Mouse (Mus musculus) stomach, adult 2 months (tissue): ENCODE data around the gene Sfxn4. TPM values are rescaled to one million over a fixed set of nuclear protein-coding genes. Genes with fewer than 3 reads are reported as not detected.

Experiments used
- polyA plus RNA-seq: library from polyadenylated mRNA; depleted of rRNA; stranded (reverse); fragments of >200 nt; gene quantifications from 2 replicates; pipeline ENCODE4 v1.2.3, GENCODE M21; 2012; rRNA removed

Sfxn4 gene
- polyA plus RNA-seq = 0.06 and 0.25 TPM in 2 replicates

DNA sequence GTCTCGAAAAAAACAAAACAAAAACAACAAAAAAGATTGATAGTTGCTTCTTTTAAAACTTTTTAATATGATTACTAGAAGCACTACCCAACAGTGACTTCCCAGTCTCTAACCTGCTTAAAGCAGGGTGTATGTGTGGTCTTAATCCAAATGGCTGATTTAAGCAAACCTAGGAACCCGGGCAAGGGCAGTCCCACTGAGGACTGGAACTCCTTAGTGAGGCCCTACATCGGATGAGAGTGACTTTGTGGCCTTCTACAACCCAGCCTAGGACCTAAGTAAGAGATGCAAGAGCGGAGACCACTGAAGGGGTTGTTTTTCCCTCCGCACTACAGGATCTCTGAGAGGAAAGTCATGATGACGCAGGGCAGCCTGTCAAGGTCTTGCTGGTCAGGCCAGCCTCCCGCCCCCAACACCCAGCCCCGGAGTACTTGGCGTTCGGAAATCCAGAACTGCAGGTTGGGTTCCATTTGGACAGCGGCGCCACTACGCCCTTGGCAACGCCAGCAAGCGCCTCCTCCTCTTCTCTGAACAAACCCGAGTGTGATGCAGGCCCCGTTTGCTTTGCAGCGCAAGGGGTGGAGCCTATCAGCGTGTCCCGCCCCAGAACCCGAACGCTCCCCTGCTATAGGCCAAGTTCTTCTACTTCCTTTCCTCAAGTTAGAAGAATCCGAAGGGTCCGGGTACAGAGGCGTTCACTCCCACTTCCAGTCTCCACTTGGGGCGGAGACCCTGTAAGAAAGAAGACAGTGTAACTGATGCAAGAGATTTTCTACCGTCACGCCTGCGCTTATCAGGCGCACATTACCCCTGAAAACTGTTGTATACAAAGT, at the start of gene Sfxn4:
TSS of gene Sfxn4 (minus strand) at position 612 of the 833 bp plus-strand sequence.

DNA sequence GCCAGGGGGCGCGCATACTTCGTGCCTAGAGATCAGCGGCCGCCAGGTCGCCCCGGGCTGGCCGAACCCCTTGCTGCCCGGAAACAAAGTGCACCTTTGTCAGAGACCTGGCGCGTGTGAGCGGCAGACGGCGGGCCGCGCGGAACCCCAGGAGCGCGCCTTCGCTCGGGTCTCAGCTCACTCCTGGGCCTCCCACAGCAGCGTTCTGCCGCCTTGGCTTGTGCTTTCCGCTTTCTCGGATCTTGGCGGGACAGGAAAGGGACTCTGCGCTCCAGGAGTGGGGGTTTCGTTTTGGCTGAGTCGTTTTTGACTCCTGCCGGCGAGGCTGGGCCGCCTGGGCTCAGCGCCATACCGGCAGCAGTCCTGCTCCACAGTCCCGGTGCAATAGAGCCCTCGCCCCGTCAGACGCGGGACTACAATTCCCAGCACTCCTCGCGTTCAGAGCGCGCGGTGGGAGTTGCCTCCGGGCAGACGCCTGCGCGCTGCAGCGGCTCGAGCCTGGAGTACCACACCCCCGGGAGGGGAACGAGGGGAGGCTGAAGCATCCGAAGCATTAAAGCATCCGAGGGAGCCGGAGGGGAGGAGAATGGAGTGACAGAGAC, 28.5 kb upstream of the Sfxn4 start, which contains the start of gene Grk5:
TSS of gene Grk5 (plus strand) at position 36 of the 602 bp plus-strand sequence.

DNA sequence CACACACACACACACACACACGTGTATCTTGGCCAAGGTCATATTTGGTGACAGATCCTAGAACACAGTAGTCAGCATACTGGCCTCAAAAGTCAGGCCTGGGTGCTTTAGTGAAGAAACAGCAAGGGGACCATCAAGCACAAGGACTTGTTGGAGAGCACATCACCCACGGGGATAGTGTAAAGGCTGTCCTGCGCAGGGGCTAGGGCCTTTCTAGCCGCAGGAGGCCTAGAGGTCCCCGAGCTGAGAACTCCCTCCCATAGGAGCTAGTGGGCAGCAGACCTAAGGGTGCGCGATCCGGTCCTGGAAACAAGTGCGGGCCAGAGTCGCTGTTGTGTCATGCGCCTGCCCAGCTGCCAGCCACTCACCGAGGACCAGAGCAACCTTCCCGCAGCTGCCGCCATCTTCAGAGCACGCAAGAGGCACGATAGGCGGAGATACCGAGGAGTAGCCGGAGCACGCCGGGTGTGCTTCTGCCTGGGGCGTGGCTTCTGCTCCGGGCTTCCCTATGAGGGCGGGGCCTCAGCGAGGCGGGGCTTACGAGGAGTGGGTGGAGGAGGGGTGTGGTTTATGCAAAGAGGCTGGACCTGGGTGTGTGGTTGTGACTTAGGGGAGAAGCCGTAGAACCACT, 12.9 kb upstream of the Sfxn4 start, which contains the start of gene Prdx3:
TSS of gene Prdx3 (minus strand) at position 493 of the 631 bp plus-strand sequence.

DNA sequence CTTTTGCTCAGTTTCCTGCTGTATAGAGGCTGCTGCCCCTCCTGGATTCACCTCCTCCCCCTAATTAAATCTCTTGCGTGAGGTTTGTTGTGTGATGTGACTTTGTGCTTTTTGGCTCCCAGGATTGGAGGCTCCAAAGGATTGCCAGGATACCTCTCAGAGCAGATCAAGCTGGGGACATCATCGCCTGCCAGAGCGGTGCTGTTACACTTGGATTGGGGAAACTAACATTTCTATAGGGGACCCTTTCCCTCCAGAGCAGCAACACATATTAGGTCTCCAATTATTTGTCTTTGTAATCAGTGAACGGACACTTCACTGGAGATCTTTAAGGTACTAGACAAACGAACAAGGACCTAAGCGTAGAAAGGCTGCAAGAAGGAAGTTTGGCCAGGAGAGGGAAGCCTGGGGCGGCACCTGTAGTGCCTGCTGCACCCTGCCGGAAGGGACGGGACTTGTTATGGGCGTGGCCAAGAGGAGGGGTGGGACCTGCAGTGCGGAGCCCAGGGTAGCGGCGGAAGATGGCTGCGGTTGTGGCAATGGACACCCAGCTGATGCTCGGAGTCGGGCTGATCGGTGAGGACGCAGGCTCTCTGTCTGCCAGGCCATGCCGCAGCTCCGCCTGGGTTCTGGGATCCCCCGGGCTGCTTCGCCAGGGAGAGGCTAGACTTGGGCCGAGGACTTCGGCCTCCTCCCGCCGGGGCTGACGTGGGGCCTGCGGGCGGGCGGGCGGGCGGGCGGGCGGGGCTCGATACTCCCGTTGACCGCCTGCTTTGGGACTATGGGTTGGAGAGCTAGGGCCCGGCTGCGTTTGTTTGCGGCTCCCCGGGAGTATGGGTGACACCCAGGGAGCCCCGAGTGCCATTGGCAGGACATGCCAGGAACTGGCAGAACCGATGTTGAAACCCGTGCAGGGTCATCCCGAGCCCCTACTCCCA, 49.9 kb downstream of the Sfxn4 start, which contains the start of gene Fam45a:
TSS of gene Fam45a (plus strand) at position 488 of the 938 bp plus-strand sequence.

DNA sequence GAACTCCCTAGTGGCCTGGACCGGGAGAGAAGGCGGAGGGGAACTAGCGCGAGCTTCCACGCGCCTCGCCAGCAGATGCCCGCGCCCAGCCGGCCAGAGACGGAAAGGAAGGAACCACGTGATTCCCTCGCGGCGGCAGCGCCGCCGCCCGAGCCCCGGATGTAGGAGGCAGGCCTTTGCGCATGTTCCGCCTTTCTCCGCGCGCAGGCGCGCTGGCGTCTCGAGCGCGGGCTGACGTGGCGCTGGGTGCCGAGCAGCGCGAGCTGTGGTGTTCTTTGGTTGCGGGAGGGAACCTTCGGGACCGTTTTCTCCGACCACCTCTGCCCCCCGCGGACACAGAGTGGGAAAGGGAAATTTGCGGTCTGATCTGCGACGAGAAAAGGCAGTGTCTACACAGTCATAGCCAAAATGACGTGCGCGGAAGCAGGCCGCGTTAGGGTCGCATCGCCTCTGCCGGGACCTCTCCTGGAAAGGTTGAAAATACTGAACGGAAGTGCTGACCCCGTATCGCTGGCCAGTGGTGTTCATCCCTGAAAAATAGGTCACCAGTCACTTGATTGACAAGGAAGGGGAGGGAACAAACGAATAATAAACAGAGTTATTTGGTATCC, 70.6 kb downstream of the Sfxn4 start, which contains the start of gene Eif3a:
TSS of gene Eif3a (minus strand) at position 108 of the 611 bp plus-strand sequence.

Other genes starting within 250 kb of the Sfxn4 start
- 0.15 and 0.29 TPM in 2 replicates for gene Nanos1, start 105.5 kb downstream of the Sfxn4 start, polyA plus RNA-seq
- 3.4 and 7.5 TPM in 2 replicates for gene Eif3a, start 70.8 kb downstream of the Sfxn4 start, polyA plus RNA-seq
- gene Fam45a, start 49.9 kb downstream of the Sfxn4 start, polyA plus RNA-seq = 0.35 and 0.70 TPM in 2 replicates
- gene Prdx3, start 13.1 kb upstream of the Sfxn4 start, polyA plus RNA-seq = 39.3 and 41.2 TPM in 2 replicates
- 0.35 and 0.42 TPM in 2 replicates for gene Grk5, start 28.3 kb upstream of the Sfxn4 start, polyA plus RNA-seq